Mouse (Mus musculus) cerebellum, adult 8-10 months (tissue): ENCODE data around the gene Gal3st1.
"Not testable (repeated sequence)": the region's sequence is repeated elsewhere in the genome, so short reads cannot be mapped to it uniquely, and the experiment has no call there.

Experiments
- DNase-seq: peaks from one replicate; pipeline ENCODE4 v3.0.0; 2022

The Gal3st1 gene

DNA sequence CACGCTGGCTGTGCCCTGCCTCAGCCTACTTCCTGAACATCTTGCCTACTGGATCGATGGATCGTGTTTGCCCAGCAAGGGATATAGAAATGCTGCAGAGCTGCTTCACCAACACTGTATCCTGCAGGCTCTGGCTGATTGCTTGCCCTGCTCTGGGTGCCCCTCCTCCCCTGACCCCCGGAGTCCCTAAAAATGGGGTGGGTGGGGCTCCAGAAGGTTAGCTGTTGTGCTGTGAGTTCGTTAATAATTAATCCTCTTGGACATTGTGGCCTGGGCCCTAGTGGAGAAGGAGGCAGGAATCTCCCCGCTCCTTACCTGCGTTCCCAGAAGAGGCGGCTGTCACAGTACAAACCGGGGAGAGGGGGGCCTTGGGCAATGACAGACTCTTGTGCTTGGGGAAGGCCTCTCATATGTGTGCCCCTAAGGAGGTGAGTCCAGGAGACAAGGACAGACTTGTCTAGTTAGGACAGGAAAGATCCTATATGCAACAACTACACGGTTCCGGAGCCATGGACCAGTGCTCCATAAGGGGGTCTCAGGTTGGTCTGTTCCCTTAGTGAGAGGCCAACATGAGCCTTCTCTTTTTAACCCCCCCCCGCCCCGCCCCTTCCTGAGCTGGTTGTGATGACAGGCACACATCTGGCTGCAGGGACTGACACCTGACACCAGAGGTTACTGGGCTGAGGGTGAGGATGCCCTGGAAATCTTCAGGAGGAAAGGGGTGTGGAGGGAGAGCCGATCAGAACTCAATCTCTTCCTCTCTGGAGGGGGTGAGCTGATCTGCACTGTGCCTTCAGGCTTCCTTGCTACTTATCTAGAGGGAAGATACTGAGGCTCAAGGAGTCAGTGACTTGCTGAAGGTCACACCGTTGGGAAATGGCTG is 668 bp downstream of the Gal3st1 start:
- no peak for DNase-seq

DNA sequence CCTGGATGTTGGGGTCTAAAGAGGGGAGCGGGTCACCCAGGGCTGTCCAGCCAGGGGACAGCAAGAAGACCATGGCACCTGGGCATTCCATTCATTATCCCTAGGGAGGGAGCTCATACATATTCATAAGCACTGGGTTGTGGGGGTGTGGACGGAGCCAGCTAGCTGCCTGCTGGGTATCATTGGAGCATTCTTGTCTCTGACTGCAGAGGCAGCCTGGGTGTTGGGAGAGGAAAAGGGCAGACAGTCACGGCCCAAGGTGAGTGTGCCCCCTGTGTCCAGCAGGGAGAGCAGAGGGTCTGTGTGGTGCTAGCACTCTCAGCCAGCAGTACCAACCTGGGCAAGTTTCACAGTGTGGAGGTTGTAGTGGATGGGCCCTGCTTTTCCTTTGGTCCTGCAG is 6.3 kb downstream of the Gal3st1 start:
- no peak for DNase-seq

DNA sequence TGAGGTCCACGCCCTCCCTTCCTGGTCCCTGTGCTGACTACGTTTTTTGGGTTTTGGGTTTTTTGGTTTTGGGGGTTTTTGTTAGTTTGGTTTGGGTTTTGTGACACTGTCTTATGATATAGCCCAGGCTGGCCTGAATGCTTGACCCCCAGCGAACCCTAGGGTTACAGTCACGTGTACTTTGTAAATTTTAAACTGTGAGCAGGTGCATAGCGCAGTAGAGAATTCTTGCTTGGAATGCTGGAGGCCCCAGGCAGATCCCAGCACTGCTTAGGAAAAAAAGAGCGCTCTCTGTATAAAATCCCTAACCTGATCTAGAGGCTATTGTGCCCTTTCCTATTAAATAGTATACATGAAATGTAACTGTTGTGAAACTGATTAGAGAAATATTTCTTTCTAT is 9.7 kb downstream of the Gal3st1 start:
- DNase-seq: no peak

DNA sequence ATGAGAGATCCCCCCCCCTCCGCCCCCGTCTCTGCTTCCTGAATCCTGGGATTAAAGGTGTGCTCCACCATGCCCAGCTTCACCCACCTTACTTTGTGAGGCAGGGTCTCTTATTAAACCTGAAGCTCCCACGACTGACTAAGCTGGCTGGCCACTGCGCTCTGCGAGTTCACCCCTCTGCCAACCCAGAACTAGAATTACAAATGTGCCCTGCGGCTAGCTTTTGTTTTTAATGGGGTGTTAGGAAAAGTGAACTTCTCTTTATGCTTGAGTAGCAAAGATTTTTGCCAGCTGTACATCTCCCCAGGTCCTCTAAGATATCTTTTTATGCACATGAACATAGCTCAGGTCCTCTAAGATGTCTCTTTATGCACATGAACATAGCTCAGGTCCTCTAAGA is 10.5 kb downstream of the Gal3st1 start:
- DNase-seq: no peak

DNA sequence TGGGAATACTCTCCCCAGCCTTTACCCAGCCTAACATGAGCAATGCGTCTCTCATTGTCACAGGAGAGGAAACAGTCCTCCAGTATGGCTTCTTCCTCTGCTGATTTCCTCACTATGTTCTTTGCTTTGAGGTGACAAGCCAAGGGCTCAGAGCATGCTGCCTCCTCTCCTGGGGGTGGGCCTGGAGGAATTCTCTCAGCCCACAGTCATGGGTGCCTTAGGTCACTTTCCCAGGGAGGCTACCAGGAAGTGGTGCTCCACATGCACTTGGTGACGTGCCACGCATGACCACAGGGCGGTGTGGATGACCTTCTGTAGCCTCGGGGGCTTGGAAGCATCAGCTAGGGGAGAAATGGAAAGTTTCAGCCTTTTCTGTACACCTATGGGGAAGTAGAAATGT is 12.1 kb downstream of the Gal3st1 start:
- no peak for DNase-seq

DNA sequence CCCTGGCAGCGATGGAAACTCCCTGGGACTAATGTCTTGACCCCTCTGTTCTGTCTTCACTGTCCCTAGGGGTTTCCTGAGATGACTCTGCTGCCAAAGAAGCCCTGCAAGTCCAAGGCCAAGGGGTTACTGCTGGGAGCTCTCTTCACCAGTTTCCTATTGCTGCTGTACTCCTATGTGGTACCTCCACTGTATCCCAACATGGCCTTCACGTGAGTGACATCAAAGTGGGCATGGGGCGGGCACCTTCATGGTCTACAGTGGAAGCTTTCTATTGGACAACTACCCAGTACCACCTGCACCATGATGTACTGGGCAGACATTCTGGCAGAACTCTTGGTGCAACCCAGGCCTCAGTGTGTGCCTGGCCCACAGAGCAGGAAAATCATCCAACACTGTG is 13.4 kb downstream of the Gal3st1 start:
- no peak for DNase-seq

DNA sequence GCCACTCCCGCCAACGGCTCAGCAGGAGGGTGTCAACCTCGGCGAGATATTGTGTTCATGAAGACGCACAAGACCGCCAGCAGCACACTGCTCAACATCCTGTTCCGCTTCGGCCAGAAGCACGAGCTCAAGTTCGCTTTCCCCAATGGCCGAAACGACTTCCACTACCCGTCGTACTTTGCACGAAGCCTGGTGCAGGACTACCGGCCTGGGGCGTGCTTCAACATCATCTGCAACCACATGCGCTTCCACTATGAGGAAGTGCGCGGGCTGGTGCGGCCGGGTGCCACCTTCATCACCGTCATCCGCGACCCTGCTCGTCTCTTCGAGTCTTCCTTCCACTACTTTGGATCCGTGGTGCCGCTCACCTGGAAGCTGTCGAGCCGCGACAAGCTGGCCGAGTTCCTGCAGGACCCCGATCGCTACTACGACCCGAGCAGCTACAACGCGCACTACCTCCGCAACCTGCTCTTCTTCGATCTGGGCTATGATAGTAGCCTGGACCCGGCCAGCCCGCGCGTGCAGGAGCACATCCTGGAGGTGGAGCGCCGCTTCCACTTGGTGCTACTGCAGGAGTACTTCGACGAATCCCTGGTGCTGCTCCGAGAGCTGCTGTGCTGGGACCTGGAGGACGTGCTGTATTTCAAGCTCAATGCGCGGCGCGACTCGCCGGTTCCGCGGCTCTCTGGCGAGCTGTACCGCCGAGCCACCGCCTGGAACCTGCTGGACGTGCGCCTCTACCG is 14.7 kb downstream of the Gal3st1 start:
- DNase-seq: no peak

DNA sequence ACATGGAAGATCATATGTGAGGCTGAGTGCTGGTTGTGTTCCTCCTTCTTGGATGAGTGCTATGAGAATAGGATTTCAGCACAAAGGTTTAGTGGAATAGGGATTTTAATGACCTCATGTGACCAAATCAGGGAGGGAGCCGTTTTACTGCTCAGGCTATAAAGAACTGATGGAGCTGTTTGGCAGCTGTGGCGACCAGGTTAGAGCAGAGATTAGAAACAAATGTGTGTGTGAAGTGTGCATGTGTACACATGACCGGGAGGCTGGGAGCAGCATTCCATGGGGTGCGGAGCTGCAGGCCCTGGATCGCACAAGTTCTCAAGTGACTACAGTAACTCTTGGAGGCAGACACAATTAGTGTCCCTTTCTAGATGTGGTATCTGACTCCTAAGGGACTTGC is 16.1 kb downstream of the Gal3st1 start:
- no peak for DNase-seq

DNA sequence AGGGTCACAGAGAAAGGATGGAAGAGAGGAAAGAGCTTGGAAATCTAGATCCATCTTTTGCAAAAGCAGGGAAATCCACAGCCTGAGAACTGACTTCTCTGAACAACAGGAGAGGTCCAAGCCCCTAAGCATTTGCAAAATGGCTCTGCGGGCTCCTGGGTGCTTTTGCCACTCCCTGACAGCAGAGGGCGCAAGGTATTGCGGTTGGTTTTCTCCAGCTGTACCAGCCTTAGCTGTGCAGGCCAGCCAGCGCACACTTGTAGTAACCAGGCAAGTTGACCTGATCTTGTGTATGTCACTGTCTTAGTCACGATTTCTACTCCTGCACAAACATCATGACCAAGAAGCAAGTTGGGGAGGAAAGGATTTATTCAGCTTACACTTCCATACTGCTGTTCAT is 18.2 kb downstream of the Gal3st1 start:
- peak; percentile 41 for DNase-seq

DNA sequence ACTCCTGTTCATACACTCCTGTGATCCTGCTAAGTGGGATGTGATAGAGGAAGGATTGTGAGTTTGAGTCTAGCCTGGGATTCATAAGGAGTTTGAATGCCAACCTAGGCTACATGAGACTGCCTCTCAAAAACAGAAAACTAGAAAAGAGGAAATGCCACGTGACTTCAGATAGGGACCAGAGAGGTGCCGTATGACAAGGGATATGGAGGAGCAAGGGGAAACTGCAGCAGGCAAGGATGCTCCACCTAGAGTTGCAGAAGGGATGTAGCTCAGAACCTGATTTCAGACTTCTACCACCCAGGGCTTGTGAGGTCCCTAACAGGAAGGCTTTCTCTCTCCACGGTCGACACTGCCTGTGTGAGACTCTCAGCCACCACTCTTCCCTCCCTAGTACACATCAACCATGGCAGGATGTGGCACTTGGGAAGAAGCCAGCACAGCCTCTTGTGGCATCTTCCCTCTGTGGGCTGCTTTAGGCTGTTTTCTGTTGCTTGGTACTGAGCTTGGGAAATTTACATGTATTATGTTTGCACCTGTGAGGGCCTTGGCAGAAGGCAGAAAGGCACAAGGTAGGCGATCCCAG is 21.9 kb downstream of the Gal3st1 start:
- no peak for DNase-seq

DNA sequence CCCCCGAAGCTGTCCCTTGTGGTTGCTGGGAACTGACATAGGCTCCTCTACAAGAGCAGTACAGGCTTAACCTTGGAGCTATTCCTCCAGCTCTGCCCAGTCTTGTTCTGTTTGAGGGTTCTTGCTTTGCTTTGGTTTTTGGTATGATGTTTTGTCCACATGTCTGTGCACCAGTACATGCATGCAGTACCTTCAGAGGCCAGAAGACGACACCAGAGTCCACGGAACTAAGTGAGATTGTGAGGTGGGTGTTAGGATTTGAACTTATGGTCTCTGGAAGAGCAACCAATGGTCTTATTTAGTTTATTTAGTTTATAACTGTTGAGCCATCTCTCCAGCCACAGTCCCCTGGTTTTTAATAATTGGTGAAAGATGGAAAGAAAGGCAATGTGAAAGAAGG is 23.0 kb downstream of the Gal3st1 start:
- no peak for DNase-seq

DNA sequence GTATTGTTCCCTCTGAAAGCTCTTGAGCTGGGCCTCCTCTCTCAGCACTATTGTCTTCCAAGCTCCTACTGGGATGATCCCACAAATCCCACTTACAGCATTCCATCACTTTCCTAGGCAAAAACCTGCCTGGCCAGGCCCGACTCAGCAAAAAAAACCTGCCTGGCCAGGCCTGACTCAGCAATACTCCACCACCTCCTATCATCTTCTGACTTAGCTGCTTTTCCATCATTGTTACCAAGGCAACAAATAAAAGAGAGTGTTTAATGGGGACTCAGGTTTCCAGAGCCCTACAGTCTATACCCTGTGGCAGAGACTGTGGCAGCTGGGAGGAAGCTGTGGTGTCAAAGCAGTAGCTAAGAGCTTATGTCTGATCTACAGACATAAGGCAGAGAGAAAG is 29.2 kb downstream of the Gal3st1 start:
- no peak for DNase-seq

DNA sequence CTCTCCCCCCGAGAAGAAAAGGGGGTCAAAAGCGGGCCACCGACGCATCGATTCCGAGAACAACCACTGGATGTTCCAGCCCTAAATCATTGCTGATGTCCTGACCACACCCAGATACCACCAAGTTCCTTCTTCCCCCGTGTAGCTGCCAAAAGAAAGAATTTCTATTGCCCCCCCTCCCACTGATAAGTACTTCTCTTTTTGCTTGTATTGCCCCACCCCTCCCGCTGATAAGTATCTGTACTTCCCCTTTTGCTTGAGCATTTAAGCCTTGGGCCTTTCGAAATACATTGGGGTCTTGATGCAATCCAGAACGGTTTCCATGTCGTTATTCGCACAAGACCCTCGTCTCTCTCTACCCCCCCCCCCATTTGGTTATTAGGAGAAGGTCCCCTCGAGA is 32.4 kb downstream of the Gal3st1 start:
- not testable (repeated sequence) for DNase-seq

DNA sequence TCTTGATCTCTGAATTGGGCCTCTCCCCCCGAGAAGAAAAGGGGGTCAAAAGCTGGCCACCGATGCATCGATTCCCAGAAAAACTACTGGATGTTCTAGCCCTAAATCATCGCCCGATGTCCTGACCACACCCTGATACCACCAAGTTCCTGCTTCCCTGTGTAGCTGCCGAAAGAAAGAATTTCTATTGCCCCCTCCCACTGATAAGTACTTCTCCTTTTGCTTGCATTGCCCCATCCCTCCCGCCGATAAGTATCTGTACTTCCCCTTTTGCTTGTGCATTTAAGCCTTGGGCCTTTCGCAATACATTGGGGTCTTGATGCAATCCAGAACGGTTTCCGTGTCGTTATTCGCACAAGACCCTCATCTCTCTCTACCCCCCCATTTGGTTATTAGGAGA is 38.7 kb downstream of the Gal3st1 start:
- not testable (repeated sequence) for DNase-seq

DNA sequence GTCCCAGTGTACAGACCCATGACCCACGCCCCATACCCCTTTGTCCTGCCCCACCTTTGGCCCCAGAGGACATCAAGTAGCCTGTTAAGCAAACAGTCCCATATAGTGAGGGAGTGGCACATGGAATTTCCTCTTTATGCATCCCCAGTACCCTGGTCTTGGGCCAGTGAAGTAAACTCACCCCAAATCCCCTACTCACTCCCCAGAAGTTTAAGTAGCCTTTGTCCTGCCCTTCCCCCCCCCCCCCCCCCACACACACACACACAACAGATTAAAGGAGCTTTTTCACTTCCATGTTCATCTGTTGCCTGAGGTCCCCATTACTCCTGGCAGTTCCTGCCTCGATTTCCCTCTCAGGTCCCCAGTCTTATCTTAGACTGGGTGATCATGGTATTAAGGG is 39.9 kb downstream of the Gal3st1 start:
- DNase-seq: no peak

DNA sequence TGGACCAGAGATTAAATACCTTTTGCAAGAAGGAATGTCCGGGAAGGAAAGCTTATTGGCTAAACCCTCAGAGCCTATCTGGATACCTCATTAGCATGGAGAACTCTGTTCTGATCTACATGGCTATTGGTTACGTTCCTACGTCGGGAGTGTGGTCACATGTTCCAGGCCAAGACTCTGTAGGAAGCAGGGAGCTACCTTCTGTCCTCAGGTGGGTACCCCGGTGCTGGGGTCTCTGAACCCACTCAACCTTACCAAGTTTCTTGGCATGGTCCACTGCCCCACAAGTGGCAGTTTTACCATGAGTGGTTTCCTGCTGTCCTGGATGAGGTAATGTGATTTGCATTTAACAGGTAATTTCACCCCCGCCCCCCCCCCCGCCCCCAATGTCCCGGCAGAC is 43.6 kb downstream of the Gal3st1 start:
- no peak for DNase-seq

DNA sequence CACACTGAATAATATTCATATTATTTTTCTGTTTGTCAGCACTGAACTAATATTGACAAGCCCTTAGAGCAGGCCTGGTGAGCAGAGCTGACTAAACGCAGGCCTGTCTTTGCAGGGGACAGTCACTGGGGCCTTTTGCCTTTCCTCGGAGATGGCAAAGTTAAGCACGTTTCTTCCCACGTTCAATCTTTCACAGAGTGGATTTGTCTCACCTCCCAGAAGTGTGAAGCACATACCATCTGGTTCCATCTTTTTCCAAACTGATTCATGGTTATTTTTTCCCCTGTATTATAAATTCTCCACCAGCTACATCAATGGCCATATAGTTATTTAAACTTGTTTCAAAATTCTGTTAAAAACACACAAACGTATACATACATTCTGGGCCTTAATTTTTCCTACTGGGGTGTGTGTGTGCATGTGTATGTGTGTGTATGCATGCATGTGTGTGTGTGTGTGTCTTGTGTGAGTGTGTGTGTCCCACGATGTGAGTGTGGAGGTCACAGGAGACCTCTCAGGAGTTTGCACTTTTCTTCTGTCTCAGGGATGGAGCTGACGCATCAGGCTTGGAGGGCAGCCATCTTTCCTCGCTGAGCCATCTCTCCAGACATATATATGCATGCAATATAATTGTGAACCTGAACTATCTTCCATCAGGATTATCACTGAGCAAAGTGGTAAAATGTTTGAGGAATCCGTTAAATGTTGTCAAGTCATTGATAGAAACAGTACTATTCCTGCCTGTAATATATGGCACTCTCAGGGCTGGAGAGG is 44.3 kb downstream of the Gal3st1 start:
- DNase-seq: no peak

DNA sequence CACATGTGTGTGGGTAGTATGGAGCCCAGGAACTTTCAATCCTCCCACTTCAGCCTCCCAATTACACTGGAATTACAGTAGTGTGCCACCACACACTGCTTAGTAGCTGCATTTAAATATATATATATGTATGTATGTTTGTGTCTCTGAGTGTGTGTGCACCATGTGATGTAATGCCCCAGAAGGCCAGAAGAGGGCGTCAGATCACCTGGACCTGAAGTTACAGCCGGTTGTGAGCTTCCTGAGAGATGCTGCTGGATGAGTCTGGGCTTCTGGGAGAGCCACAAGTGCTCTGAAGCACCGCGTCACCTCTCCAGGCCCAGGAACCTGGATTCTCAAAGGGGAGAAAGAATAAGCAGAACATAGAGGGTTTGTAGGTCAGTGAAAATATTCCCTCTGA is 45.9 kb downstream of the Gal3st1 start:
- no peak for DNase-seq

DNA sequence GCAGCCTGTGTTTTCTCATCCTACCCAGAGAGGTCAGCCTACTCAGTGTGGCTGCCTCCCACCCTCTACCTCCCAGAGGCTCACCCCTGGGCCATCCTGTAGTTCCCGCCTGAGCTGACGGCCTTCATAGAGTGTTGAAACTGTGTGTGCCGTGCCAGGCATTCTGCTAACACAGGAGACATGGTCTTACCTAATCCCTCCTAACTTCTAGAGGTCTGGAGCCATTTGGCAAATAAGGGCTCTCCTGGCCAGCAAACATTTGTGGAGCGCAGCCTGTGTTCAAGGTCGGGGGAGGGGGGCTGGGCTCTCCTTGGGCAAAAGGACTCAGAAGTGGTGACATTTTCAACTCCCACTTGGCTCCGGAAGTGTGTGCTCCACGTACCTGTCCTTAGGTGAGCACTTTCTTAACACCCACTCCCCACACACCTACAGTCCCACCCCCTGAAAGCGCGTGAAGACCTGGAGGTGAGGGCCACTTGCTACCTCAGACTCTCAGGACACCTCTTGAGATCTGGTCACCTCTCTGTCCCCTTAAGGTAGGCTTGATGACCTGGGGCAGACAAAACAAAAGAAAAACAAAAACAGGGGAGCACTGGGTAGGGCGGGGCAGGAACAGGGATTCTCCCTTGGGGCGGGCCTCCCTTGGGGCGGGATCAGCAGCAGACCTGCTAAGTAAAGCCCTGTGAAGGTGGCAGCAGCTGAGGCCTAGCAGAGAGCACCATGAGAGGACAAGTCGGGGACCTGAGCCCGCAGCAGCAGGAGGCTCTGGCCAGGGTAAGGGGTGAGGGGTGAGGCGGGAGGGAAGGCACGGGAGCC is 47.9 kb downstream of the Gal3st1 start, which contains the start of gene Sec14l4:
TSS of gene Sec14l4 (plus strand) at position 337 of the 816 bp plus-strand sequence.
- DNase-seq: no peak

DNA sequence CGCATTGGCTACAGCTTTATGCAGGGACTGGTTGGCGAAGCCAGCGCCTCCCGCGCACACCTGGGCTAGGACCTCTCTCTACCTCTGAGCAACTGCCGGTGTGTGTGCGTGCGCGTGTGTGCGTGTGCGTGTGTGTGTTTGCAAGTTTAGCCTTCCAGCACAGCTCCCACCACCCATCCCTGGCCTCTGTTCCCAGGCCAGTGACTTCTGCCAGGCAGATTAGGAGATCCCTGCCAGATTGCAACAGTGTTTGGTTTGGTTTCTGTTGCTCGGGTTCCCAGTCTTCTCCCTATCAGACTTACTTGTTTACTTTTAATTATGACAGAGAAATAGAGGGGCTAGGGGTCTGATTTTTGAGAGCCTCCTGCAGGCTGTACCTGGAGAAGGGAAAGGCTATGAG is 48.5 kb downstream of the Gal3st1 start:
- DNase-seq: no peak

DNA sequence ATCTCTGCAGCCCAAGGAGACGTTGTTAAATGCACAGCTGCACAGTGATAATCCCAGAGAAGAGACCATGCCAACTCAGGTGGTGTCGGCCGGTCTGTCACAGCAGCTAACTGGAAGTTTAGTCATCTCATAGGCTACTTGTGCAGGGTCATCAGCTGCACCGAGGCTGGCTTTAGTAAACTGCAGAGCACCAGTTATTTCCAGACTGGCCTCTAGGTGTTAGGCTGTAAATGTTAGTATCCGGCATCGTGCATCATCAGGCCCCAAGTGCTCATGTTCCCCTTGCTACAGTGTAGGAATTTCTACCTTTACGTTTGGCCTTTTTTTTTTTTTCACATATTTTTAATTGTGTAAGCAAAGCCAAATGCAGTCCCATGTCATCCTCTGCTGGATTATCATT is 50.0 kb downstream of the Gal3st1 start:
- DNase-seq: no peak

DNA sequence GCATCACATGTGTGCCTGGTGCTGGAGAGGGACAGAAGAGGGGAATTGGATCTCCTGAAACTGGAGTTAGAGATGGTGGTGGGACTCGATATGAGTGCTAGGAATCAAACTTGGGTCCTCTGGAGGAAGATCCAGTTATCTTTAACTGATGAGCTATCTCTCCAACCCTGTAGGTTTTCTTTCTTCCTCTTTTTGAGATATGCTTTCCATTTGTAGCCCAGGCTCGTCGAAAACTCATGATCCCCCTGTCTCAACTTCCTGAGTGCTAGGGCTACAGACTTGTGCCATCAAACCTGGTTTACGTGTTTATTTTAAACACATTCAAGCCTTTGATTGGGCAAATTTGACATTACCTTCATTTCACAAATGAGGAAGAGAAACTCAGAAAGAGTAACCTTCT is 50.7 kb downstream of the Gal3st1 start:
- no peak for DNase-seq
